Mouse (Mus musculus): ENCODE results near the gene Exosc8. TPM values are rescaled to one million over a fixed set of nuclear protein-coding genes. Genes with fewer than 3 reads are reported as not detected.
A peak's percentile ranks its signal among the peaks of the same experiment; 100 is the strongest.

Gene Exosc8
- polyA plus RNA-seq, 1 experiment from 2014 or later = 169 TPM

GRCm38 (mm10) chr3:54764418-54764817 is 29.2 kb upstream of the Exosc8 start:
- Histone ChIP-seq H3K9ac (ENCODE audit: low read length) (no peak overlapping the region), H3K9me3 (ENCODE audit: control insufficient read depth, low read length) (no peaks in the 10 kb centered on the region), H3K36me3 (ENCODE audit: control insufficient read depth, insufficient read depth, low read length) (no peaks in the 10 kb centered on the region), H3K27me3 (ENCODE audit: control insufficient read depth, insufficient read depth, low read length) (no peaks in the 10 kb centered on the region), H3K4me1 (ENCODE audit: control insufficient read depth, insufficient read depth, low read length) (no peaks in the 10 kb centered on the region), H3K4me2 (ENCODE audit: low read depth, severe bottlenecking) (no peak overlapping the region), H3K4me3 (ENCODE audit: low read depth, low read length) (no peak overlapping the region), H3K27ac (replicated peaks; ENCODE audit: low read depth, low read length) (no peak overlapping the region)
- DNase-seq (ENCODE audit: low spot score) = no peak
- 72% methylated on average over 18 of the region's 18 CpGs for WGBS
- ATAC-seq (ENCODE audit: insufficient number of reproducible peaks, low FRiP score, low TSS enrichment, low read depth) = no peak

GRCm38 (mm10) chr3:54761258-54761657 is 26.1 kb upstream of the Exosc8 start:
- no peaks in the 10 kb centered on the region for H3K9me3 ChIP-seq (ENCODE audit: control insufficient read depth, low read length)
- WGBS = 97% methylated on average over 1 of the region's 1 CpGs
- ATAC-seq (ENCODE audit: insufficient number of reproducible peaks, low FRiP score, low TSS enrichment, low read depth) = no peak

GRCm38 (mm10) chr3:54760321-54761115 is 25.3 kb upstream of the Exosc8 start:
- 73% methylated on average over 15 of the region's 15 CpGs for WGBS
- Histone ChIP-seq H3K4me3 (ENCODE audit: low read depth, low read length) (no peak overlapping the region), H3K27me3 (ENCODE audit: control insufficient read depth, insufficient read depth, low read length) (no peaks in the 10 kb centered on the region), H3K36me3 (ENCODE audit: control insufficient read depth, insufficient read depth, low read length) (no peaks in the 10 kb centered on the region), H3K9ac (ENCODE audit: low read length) (no peak overlapping the region), H3K4me2 (ENCODE audit: low read depth, severe bottlenecking) (no peak overlapping the region), H3K27ac (replicated peaks; ENCODE audit: low read depth, low read length) (no peak overlapping the region), H3K4me1 (ENCODE audit: control insufficient read depth, insufficient read depth, low read length) (0 out of 2 replicates have a peak, but pooled peaks cover 3% of the 10 kb centered on the region), H3K9me3 (ENCODE audit: control insufficient read depth, low read length) (no peaks in the 10 kb centered on the region)
- no peak for DNase-seq (ENCODE audit: low spot score)
- ATAC-seq (ENCODE audit: insufficient number of reproducible peaks, low FRiP score, low TSS enrichment, low read depth) = no peak

More at GRCm38 (mm10) chr3:54761258-54761657, 26.1 kb upstream of the Exosc8 start:
- Histone ChIP-seq H3K27me3 (ENCODE audit: control insufficient read depth, insufficient read depth, low read length) (no peaks in the 10 kb centered on the region), H3K27ac (replicated peaks; ENCODE audit: low read depth, low read length) (no peak overlapping the region), H3K4me1 (ENCODE audit: control insufficient read depth, insufficient read depth, low read length) (no peaks in the 10 kb centered on the region), H3K36me3 (ENCODE audit: control insufficient read depth, insufficient read depth, low read length) (no peaks in the 10 kb centered on the region), H3K4me3 (ENCODE audit: low read depth, low read length) (no peak overlapping the region), H3K9ac (ENCODE audit: low read length) (no peak overlapping the region), H3K4me2 (ENCODE audit: low read depth, severe bottlenecking) (no peak overlapping the region)
- no peak for DNase-seq (ENCODE audit: low spot score)

GRCm38 (mm10) chr3:54759211-54759610 is 24.0 kb upstream of the Exosc8 start:
- no peak overlapping the region for H3K4me3 ChIP-seq (ENCODE audit: low read depth, low read length)
- WGBS = 82% methylated on average over 9 of the region's 9 CpGs
- no peak overlapping the region for H3K9ac ChIP-seq (ENCODE audit: low read length)
- H3K27me3 ChIP-seq (ENCODE audit: control insufficient read depth, insufficient read depth, low read length) = no peaks in the 10 kb centered on the region
- no peak for ATAC-seq (ENCODE audit: insufficient number of reproducible peaks, low FRiP score, low TSS enrichment, low read depth)
- no peaks in the 10 kb centered on the region for H3K9me3 ChIP-seq (ENCODE audit: control insufficient read depth, low read length)
- DNase-seq (ENCODE audit: low spot score) = no peak
- H3K27ac ChIP-seq (replicated peaks; ENCODE audit: low read depth, low read length) = no peak overlapping the region
- 0 out of 2 replicates have a peak, but pooled peaks cover 4% of the 10 kb centered on the region for H3K4me1 ChIP-seq (ENCODE audit: control insufficient read depth, insufficient read depth, low read length)
- H3K36me3 ChIP-seq (ENCODE audit: control insufficient read depth, insufficient read depth, low read length) = no peaks in the 10 kb centered on the region
- no peak overlapping the region for H3K4me2 ChIP-seq (ENCODE audit: low read depth, severe bottlenecking)

- H3K4me1 ChIP-seq (ENCODE audit: control insufficient read depth, insufficient read depth, low read length) = 0 out of 2 replicates have a peak, but pooled peaks cover 4% of the 10 kb centered on the region
- ATAC-seq (ENCODE audit: insufficient number of reproducible peaks, low FRiP score, low TSS enrichment, low read depth) (no peak), DNase-seq (ENCODE audit: low spot score) (no peak)
- no peaks in the 10 kb centered on the region for H3K9me3 ChIP-seq (ENCODE audit: control insufficient read depth, low read length)
- no peak overlapping the region for H3K27ac ChIP-seq (replicated peaks; ENCODE audit: low read depth, low read length)
- WGBS = 94% methylated on average over 8 of the region's 8 CpGs
- H3K27me3 ChIP-seq (ENCODE audit: control insufficient read depth, insufficient read depth, low read length) = no peaks in the 10 kb centered on the region
- H3K9ac ChIP-seq (ENCODE audit: low read length) = no peak overlapping the region
- H3K4me3 ChIP-seq (ENCODE audit: low read depth, low read length) = no peak overlapping the region
- H3K36me3 ChIP-seq (ENCODE audit: control insufficient read depth, insufficient read depth, low read length) = no peaks in the 10 kb centered on the region
- H3K4me2 ChIP-seq (ENCODE audit: low read depth, severe bottlenecking) = no peak overlapping the region
Measured at GRCm38 (mm10) chr3:54757446-54757845, 22.3 kb upstream of the Exosc8 start.

GRCm38 (mm10) chr3:54756058-54756457 is 20.9 kb upstream of the Exosc8 start:
- Histone ChIP-seq H3K4me2 (ENCODE audit: low read depth, severe bottlenecking) (peak overlapping the region; percentile 98), H3K4me1 (ENCODE audit: control insufficient read depth, insufficient read depth, low read length) (0 out of 2 replicates have a peak, but pooled peaks cover 4% of the 10 kb centered on the region), H3K9me3 (ENCODE audit: control insufficient read depth, low read length) (no peaks in the 10 kb centered on the region), H3K27me3 (ENCODE audit: control insufficient read depth, insufficient read depth, low read length) (no peaks in the 10 kb centered on the region), H3K36me3 (ENCODE audit: control insufficient read depth, insufficient read depth, low read length) (no peaks in the 10 kb centered on the region), H3K4me3 (ENCODE audit: low read depth, low read length) (peak overlapping the region; percentile 59), H3K9ac (ENCODE audit: low read length) (no peak overlapping the region), H3K27ac (replicated peaks; ENCODE audit: low read depth, low read length) (no peak overlapping the region)
- ATAC-seq (ENCODE audit: insufficient number of reproducible peaks, low FRiP score, low TSS enrichment, low read depth) (no peak), DNase-seq (ENCODE audit: low spot score) (peak; percentile 40)
- WGBS = under 1% methylated on average over 11 of the region's 11 CpGs

GRCm38 (mm10) chr3:54755145-54756041 is 20.2 kb upstream of the Exosc8 start, which contains the start of gene Smad9:
TSS of gene Smad9 (plus strand) at chr3:54755582.
- Histone ChIP-seq H3K36me3 (ENCODE audit: control insufficient read depth, insufficient read depth, low read length) (peaks cover 2% of the 10 kb centered on the region; the same call in 1 of the 2 replicates), H3K4me1 (ENCODE audit: control insufficient read depth, insufficient read depth, low read length) (0 out of 2 replicates have a peak, but pooled peaks cover 4% of the 10 kb centered on the region), H3K4me3 (ENCODE audit: low read depth, low read length) (peak within 1 kb of the TSS; percentile 59), H3K27ac (replicated peaks; ENCODE audit: low read depth, low read length) (no peak within 1 kb of the TSS), H3K9ac (ENCODE audit: low read length) (peak within 1 kb of the TSS; percentile 63), H3K4me2 (ENCODE audit: low read depth, severe bottlenecking) (peak within 1 kb of the TSS; percentile 98), H3K27me3 (ENCODE audit: control insufficient read depth, insufficient read depth, low read length) (no peaks in the 10 kb centered on the region), H3K9me3 (ENCODE audit: control insufficient read depth, low read length) (no peaks in the 10 kb centered on the region)
- ATAC-seq (ENCODE audit: insufficient number of reproducible peaks, low FRiP score, low TSS enrichment, low read depth) (peak; percentile 80), DNase-seq (ENCODE audit: low spot score) (peak; percentile 65)
- under 1% methylated on average over 52 of the region's 66 CpGs for WGBS

GRCm38 (mm10) chr3:54753411-54753810 is 18.2 kb upstream of the Exosc8 start:
- H3K4me2 ChIP-seq (ENCODE audit: low read depth, severe bottlenecking) = no peak overlapping the region
- no peak overlapping the region for H3K9ac ChIP-seq (ENCODE audit: low read length)
- DNase-seq (ENCODE audit: low spot score) (no peak), ATAC-seq (ENCODE audit: insufficient number of reproducible peaks, low FRiP score, low TSS enrichment, low read depth) (no peak)
- H3K4me3 ChIP-seq (ENCODE audit: low read depth, low read length) = no peak overlapping the region
- H3K27ac ChIP-seq (replicated peaks; ENCODE audit: low read depth, low read length) = no peak overlapping the region
- 83% methylated on average over 4 of the region's 4 CpGs for WGBS
- H3K9me3 ChIP-seq (ENCODE audit: control insufficient read depth, low read length) = no peaks in the 10 kb centered on the region
- no peaks in the 10 kb centered on the region for H3K27me3 ChIP-seq (ENCODE audit: control insufficient read depth, insufficient read depth, low read length)
- H3K36me3 ChIP-seq (ENCODE audit: control insufficient read depth, insufficient read depth, low read length) = peaks cover 8% of the 10 kb centered on the region; the same call in 1 of the 2 replicates
- H3K4me1 ChIP-seq (ENCODE audit: control insufficient read depth, insufficient read depth, low read length) = 0 out of 2 replicates have a peak, but pooled peaks cover 4% of the 10 kb centered on the region
